Mouse (Mus musculus) liver, embryonic 15.5 days (tissue): ENCODE results near the gene Kcnc2. TPM values are rescaled to one million over a fixed set of nuclear protein-coding genes. Genes with fewer than 3 reads are reported as not detected.

Experiments
- ATAC-seq: fragments of 200-750 bp; cut with Nextera tagmentation; 2 replicates; pipeline ENCODE4 v1.8.0; 2017; ENCODE audit warnings: moderate number of reproducible peaks, mild to moderate bottlenecking, moderate library complexity; ENCODE audit not compliant: insufficient read depth
- H3K27ac ChIP-seq: fragments of 300-500 bp; sonication (generic); replicated peaks from 2 replicates; pipeline ENCODE4 v1.5.1; 2015; ENCODE audit warnings: mild to moderate bottlenecking, inconsistent platforms
- H3K27me3 ChIP-seq: fragments of 300-500 bp; sonication (generic); 2 replicates; pipeline ENCODE4 v1.6.1; 2015; ENCODE audit warnings: mild to moderate bottlenecking, inconsistent platforms
- H3K36me3 ChIP-seq: fragments of 300-500 bp; sonication (generic); replicated peaks from 2 replicates; pipeline ENCODE4 v1.6.1; 2015; ENCODE audit warnings: moderate library complexity, mild to moderate bottlenecking, inconsistent platforms
- H3K4me1 ChIP-seq: fragments of 300-500 bp; sonication (generic); replicated peaks from 2 replicates; pipeline ENCODE4 v1.6.1; 2015; ENCODE audit warnings: inconsistent platforms
- H3K4me2 ChIP-seq: fragments of 300-500 bp; sonication (generic); 2 replicates; pipeline ENCODE4 v1.6.1; 2015; ENCODE audit warnings: moderate library complexity, mild to moderate bottlenecking, inconsistent platforms
- H3K4me3 ChIP-seq: fragments of 300-500 bp; sonication (generic); replicated peaks from 2 replicates; pipeline ENCODE4 v1.5.1; 2015; ENCODE audit warnings: mild to moderate bottlenecking, inconsistent platforms
- H3K9ac ChIP-seq: fragments of 300-500 bp; sonication (generic); 2 replicates; pipeline ENCODE4 v1.6.1; 2015; ENCODE audit warnings: moderate library complexity, mild to moderate bottlenecking, inconsistent platforms
- H3K9me3 ChIP-seq: fragments of 300-500 bp; sonication (generic); replicated peaks from 2 replicates; pipeline ENCODE4 v1.6.1; 2016; ENCODE audit warnings: inconsistent platforms
- WGBS: fragments of 180-500 bp; shearing (Covaris S2); methylation state at CpG from one replicate; pipeline ENCODE4 v1.1.7; 2015; ENCODE audit warnings: mixed read lengths; ENCODE audit not compliant: insufficient replicate concordance; 5-methylcytosine and 5-hydroxymethylcytosine counted together
- polyA plus RNA-seq: library from polyadenylated mRNA; unstranded; fragments of >200 nt; fragmentation: Nextera tagmentation; extraction: Ambion mirVana; gene quantifications from 2 replicates; pipeline ENCODE4 v1.2.1, GENCODE M21; 2015

Kcnc2 gene
- polyA plus RNA-seq, 1 experiment from 2014 or later: not detected

DNA sequence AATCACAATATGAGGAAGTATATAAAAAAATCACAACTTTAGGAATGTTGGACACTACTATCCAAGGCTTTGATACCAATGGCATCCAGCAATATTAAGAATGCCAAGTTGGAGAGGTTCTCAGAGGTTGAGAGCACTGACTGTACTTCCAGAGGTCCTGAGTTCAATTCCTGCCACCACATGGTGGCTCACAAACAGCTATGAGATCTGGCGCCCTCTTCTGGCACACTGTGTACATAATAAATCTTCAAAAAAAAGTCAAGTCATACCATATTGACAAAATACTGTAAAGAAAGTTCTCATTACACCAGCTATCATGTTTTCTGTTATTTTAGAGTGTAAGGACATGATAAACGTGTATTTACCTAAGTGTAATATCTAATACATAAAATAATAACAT, 126.3 kb downstream of the Kcnc2 start:
- Histone ChIP-seq H3K9ac (no peak overlapping the region), H3K9me3 (no peaks in the 10 kb centered on the region), H3K4me2 (no peak overlapping the region), H3K27me3 (no peaks in the 10 kb centered on the region), H3K4me1 (no peaks in the 10 kb centered on the region), H3K27ac (no peak overlapping the region), H3K4me3 (no peak overlapping the region), H3K36me3 (no peaks in the 10 kb centered on the region)
- WGBS: 23% methylated on average over 2 of the region's 2 CpGs
- no peak for ATAC-seq

DNA sequence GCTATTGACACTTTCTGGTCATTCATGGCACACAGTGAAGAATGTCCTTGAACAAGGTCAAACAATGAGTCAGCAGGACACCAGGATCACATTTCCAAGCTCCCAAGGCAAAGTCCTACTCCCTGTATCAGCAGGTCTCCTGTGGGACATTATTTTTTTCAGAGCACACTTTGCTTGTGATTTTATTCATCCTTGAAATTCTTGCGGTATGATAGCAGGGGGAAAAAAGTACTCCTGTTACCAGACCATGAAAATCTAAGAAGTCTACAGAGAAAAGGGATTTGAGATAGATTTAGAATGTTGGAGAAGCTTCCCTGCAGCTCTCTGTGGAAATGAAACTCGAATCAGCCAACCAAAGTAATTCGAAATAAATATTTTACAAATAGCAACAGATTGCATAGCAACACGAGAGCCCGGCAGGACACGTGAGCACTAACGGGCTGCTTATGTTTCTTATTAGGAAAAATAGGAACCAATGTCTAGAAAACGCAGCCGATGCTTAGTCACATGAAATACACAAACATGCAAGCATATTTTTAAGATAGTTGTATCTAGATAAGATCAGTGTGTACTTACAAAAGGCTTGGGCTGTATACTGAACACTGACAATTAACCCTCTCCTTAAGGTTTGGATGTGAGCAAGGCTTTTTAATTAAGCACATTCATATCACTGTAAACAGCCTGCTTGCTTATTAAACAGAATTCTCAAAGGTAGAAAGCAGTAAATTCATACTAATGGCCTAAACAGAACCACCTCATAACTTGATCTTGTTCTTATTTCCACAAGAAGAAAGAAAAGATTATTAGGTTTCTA, 129.9 kb downstream of the Kcnc2 start:
- WGBS: 63% methylated on average over 9 of the region's 9 CpGs
- H3K4me2 ChIP-seq: no peak overlapping the region
- H3K27ac ChIP-seq: no peak overlapping the region
- no peaks in the 10 kb centered on the region for H3K4me1 ChIP-seq
- H3K27me3 ChIP-seq: no peaks in the 10 kb centered on the region
- no peaks in the 10 kb centered on the region for H3K36me3 ChIP-seq
- no peak overlapping the region for H3K9ac ChIP-seq
- no peak for ATAC-seq
- no peaks in the 10 kb centered on the region for H3K9me3 ChIP-seq
- H3K4me3 ChIP-seq: no peak overlapping the region

DNA sequence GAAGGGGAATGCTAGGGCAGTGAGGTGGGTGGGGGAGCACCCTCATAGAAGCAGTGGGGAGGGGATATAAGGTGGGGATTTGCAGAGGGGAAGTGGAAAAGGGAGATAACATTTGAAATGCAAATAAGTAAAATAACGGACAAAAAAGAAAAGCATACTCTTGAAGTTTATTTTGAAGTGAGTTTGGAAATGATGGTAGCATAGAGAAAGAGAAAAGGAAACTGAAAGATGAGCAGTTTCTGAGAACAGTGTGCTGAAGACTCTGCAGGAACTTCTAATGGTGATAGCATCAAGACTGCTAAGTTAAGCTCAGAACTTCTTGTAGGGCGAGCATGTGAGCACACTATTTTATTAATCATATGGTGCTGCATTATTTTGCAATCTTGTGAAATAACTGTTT, 138.6 kb downstream of the Kcnc2 start:
- no peaks in the 10 kb centered on the region for H3K9me3 ChIP-seq
- no peaks in the 10 kb centered on the region for H3K4me1 ChIP-seq
- no peak for ATAC-seq
- no peak overlapping the region for H3K4me2 ChIP-seq
- H3K4me3 ChIP-seq: no peak overlapping the region
- no peaks in the 10 kb centered on the region for H3K36me3 ChIP-seq
- 30% methylated on average over 2 of the region's 2 CpGs for WGBS
- no peak overlapping the region for H3K9ac ChIP-seq
- no peak overlapping the region for H3K27ac ChIP-seq
- no peaks in the 10 kb centered on the region for H3K27me3 ChIP-seq

DNA sequence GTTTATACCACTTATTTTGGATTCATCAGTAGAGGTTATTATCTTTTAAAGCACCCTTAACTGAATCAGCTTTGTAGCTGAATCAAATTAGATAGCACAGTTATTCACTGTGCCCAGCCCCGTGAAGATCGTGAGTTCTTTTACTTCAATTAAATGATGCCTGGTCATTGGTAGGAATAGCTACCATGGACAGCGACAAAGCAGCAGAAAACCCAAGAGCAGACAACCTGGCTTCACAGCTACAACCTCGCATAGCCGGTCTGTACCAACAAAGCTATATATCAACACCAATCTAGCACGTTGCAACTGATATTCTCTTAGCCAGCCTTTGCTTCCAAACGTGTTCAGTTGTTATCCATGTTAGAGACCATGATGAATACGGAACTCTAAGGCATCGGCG, 152.4 kb downstream of the Kcnc2 start:
- Histone ChIP-seq H3K27ac (no peak overlapping the region), H3K9ac (no peak overlapping the region), H3K4me3 (no peak overlapping the region), H3K4me1 (no peaks in the 10 kb centered on the region), H3K4me2 (no peak overlapping the region), H3K36me3 (no peaks in the 10 kb centered on the region), H3K9me3 (no peaks in the 10 kb centered on the region), H3K27me3 (no peaks in the 10 kb centered on the region)
- no peak for ATAC-seq
- 46% methylated on average over 10 of the region's 10 CpGs for WGBS

DNA sequence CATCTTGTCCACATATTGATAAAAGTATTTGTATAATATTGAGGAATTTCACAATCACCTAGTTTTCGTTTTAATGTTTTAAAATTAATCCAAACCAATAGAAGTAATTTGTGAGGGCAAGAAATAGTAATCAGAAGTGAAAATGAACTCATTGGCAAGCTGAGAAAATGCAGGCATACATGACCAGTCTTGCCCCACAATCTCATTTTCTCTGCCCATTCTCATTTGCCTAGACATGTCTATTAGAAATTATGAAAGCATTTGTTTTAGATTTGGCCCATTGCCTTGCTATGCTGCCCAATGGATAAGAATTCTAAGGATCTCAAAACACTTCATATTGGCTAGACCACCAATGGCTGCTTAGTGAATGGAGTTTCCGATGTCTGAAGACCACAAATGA, 166.0 kb downstream of the Kcnc2 start:
- ATAC-seq: no peak
- Histone ChIP-seq H3K4me2 (no peak overlapping the region), H3K4me3 (no peak overlapping the region), H3K36me3 (no peaks in the 10 kb centered on the region), H3K4me1 (no peaks in the 10 kb centered on the region), H3K9me3 (no peaks in the 10 kb centered on the region), H3K27ac (no peak overlapping the region), H3K9ac (no peak overlapping the region), H3K27me3 (no peaks in the 10 kb centered on the region)
- WGBS: 36% methylated on average over 2 of the region's 2 CpGs

DNA sequence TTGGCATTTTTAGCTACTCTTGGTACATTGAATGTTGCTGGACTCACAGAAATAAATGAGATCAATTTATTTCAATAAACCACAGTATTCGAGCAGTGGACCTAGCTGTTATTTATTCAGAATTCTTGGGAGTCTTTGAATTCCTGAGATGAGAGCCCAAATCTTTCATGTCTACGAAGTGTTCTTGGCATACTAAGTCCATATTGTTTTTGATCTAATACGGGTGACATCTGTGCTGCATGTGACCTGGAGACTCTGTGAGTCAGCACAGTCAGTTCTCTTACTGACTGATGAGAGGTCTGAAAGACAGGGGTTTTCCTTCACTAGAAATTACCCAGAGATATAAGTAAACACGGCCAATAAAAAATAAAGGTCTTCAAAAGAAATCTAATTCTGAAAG, 173.7 kb downstream of the Kcnc2 start:
- no peak overlapping the region for H3K27ac ChIP-seq
- H3K27me3 ChIP-seq: no peaks in the 10 kb centered on the region
- no peak overlapping the region for H3K9ac ChIP-seq
- no peaks in the 10 kb centered on the region for H3K36me3 ChIP-seq
- no peak for ATAC-seq
- no peaks in the 10 kb centered on the region for H3K9me3 ChIP-seq
- no peaks in the 10 kb centered on the region for H3K4me1 ChIP-seq
- WGBS: 59% methylated on average over 4 of the region's 4 CpGs
- H3K4me2 ChIP-seq: no peak overlapping the region
- H3K4me3 ChIP-seq: no peak overlapping the region

DNA sequence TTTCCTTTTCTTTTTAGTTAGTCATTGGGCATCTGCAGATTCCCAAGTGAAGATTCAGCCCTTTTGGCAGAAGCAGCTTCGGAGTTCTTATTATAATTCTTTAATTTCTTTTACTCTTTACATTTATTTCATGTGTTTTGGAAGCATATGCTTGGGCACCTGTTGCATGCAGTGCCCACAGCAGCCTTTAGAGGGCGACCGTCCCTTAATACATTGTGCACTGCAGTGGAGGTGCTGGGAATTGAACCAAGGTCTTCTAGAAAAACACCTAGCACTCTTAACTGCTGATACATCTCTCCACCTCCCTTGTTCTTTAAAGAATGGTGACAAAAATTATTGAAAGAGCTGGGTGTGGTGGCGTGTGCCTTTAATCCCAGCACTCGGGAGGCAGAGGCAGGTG, 180.0 kb downstream of the Kcnc2 start:
- ATAC-seq: no peak
- Histone ChIP-seq H3K27me3 (no peaks in the 10 kb centered on the region), H3K4me1 (no peaks in the 10 kb centered on the region), H3K4me2 (no peak overlapping the region), H3K4me3 (no peak overlapping the region), H3K36me3 (no peaks in the 10 kb centered on the region), H3K9me3 (0 out of 2 replicates have a peak, but pooled peaks cover 3% of the 10 kb centered on the region), H3K27ac (no peak overlapping the region), H3K9ac (no peak overlapping the region)
- WGBS: 47% methylated on average over 5 of the region's 5 CpGs

DNA sequence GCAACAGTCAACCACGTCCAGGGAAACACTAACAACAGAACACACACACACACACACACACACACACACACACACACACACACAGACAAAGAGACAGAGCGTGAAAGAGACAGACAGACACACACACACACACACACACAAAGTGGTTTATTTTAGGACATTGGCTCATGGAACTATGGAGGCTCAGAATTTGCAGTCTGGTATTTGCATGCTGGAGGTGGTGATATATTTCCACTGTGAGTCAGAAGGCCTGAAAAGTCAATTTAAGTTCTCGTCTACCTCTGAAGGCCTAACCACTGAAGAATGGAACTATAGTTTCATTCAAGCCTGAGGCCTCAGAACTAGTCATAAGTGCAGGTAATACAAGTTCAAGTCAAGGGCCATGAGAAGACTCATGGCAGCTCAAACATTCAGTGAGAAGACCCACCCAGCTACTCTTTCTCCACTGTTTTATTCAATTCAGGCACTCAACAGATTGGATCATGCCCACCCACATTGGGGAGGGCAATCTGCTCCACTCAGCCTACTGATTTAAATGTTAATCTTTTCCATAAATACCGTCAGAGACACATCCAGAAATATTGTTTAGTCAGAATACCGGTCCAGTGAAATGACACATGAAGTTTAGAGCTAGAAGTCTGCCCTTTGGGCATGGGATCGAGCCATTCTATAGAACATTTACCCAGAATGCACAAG, 197.9 kb downstream of the Kcnc2 start:
- no peaks in the 10 kb centered on the region for H3K27me3 ChIP-seq
- no peak overlapping the region for H3K4me2 ChIP-seq
- no peak overlapping the region for H3K9ac ChIP-seq
- H3K27ac ChIP-seq: no peak overlapping the region
- ATAC-seq: no peak
- H3K4me3 ChIP-seq: no peak overlapping the region
- H3K36me3 ChIP-seq: no peaks in the 10 kb centered on the region
- 51% methylated on average over 6 of the region's 6 CpGs for WGBS
- H3K9me3 ChIP-seq: no peaks in the 10 kb centered on the region
- H3K4me1 ChIP-seq: no peaks in the 10 kb centered on the region

DNA sequence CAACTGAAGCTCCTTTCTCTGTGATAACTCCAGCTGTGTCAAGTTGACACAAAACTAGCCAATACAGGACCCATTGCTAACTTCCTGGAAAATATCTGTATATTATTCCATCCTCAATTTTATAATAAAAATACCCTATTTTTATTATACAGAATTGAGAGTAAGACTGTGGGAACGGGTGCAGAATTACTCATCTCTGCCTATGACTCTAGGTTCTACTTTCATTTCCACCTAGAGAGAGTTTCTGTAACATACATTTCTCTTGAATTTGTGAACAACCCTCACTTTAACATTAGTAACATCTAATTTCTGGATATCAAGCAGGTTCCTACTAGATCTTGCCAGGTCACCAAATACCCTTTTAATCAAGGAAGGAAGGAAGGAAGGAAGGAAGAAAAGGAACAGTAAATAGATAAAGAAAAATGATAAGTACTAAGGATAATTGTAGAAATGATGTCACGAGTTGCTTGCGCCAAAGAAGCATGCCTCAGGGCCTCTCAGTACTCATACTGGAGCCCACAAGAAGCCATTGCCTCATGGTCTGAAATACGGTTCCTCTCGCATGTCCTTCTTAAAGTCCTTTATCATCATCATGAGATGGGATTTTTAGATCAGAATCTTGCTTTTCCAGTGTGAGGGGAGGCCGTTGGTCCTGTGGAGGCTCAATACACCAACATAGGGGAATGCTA, 203.3 kb downstream of the Kcnc2 start:
- Histone ChIP-seq H3K27me3 (no peaks in the 10 kb centered on the region), H3K9ac (no peak overlapping the region), H3K9me3 (no peaks in the 10 kb centered on the region), H3K36me3 (no peaks in the 10 kb centered on the region), H3K27ac (no peak overlapping the region), H3K4me1 (no peaks in the 10 kb centered on the region), H3K4me2 (no peak overlapping the region), H3K4me3 (no peak overlapping the region)
- no peak for ATAC-seq
- 62% methylated on average over 6 of the region's 6 CpGs for WGBS

DNA sequence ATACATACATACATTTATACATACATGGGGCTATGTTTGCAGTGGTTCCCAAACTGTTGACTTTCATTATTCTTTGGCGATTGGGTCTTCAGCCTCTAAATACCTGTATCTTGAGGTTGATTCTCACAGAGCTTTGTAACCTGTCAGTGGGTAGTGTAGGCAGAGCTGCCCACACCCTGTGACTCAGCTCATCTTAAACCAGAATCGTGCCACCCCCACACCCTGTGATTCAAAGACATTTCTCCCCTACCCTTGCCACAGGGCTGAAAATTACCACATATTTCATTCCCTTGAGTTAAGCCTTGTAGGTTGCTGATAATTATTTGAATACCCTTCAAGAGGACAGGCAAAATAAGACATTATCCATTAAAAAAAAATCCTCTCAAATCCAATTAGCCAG, 210.5 kb downstream of the Kcnc2 start:
- no peaks in the 10 kb centered on the region for H3K27me3 ChIP-seq
- no peak for ATAC-seq
- H3K36me3 ChIP-seq: no peaks in the 10 kb centered on the region
- no peaks in the 10 kb centered on the region for H3K4me1 ChIP-seq
- whole genome bisulfite sequencing: 57% methylated on average over 2 of the region's 2 CpGs
- no peaks in the 10 kb centered on the region for H3K9me3 ChIP-seq
- no peak overlapping the region for H3K4me3 ChIP-seq
- no peak overlapping the region for H3K9ac ChIP-seq
- no peak overlapping the region for H3K27ac ChIP-seq
- no peak overlapping the region for H3K4me2 ChIP-seq

DNA sequence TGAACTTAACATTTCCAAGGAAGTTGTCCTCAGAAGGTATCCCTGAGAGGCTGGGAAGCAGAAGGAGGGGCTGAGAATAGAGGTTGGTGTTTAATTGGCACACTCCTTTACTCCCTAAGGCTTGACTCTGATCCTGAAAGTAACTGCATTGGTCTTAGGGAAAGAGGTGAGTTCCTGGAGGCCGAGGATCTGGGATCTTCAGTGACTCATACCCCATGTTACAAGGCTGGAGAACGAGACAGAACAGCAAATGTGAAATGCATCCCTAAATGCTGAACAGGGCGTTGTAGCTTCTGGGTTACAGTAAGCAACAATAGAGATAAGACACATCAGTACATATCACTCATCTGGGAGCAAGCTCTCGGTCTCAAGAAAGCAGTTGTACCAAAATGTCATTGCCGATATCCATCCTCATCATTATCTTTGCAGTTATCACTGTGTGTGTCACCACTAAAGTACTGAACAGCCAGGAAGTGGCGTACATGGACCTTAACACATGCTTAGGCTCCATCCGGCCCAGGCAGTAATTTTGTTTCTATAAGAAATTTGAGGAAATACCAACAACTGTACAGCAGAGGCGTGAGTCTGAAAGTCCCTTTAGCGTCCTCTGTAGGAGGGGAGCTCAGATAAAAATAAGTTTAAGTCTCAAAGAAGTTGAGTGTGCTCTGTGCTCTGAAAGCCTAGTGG, 211.1 kb downstream of the Kcnc2 start:
- H3K9ac ChIP-seq: no peak overlapping the region
- H3K36me3 ChIP-seq: no peaks in the 10 kb centered on the region
- no peaks in the 10 kb centered on the region for H3K4me1 ChIP-seq
- H3K27ac ChIP-seq: no peak overlapping the region
- H3K27me3 ChIP-seq: no peaks in the 10 kb centered on the region
- no peak overlapping the region for H3K4me3 ChIP-seq
- no peak for ATAC-seq
- H3K9me3 ChIP-seq: no peaks in the 10 kb centered on the region
- 59% methylated on average over 9 of the region's 9 CpGs for WGBS
- no peak overlapping the region for H3K4me2 ChIP-seq
